Mouse (Mus musculus) stomach, embryonic 14.5 days (tissue): ENCODE results near the gene Fzd10. TPM values are rescaled to one million over a fixed set of nuclear protein-coding genes. Genes with fewer than 3 reads are reported as not detected.
A peak's percentile ranks its signal among the peaks of the same experiment; 100 is the strongest.

Source experiments
- ATAC-seq: fragments of 200-750 bp; cut with Nextera tagmentation; 2 replicates; pipeline ENCODE4 v1.8.0; 2017; ENCODE audit warnings: low read depth, moderate TSS enrichment; ENCODE audit not compliant: insufficient number of reproducible peaks, insufficient read depth, low FRiP score
- H3K27ac ChIP-seq: fragments of 300-500 bp; sonication (generic); 2 replicates; pipeline ENCODE4 v1.5.1; 2014; ENCODE audit warnings: mild to moderate bottlenecking, low read length, moderate library complexity, mixed read lengths
- H3K27me3 ChIP-seq: fragments of 300-500 bp; sonication (generic); 2 replicates; pipeline ENCODE4 v1.6.1; 2014; ENCODE audit warnings: low read length, control low read depth, mixed read lengths; ENCODE audit not compliant: control insufficient read depth, insufficient read depth
- H3K36me3 ChIP-seq: fragments of 300-500 bp; sonication (generic); 2 replicates; pipeline ENCODE4 v1.6.1; 2014; ENCODE audit warnings: mild to moderate bottlenecking, control low read depth, low read length, moderate library complexity, mixed read lengths; ENCODE audit not compliant: control insufficient read depth, insufficient read depth
- H3K4me1 ChIP-seq: fragments of 300-500 bp; sonication (generic); 2 replicates; pipeline ENCODE4 v1.6.1; 2014; ENCODE audit warnings: low read length, control low read depth, mixed read lengths; ENCODE audit not compliant: control insufficient read depth, insufficient read depth
- H3K4me2 ChIP-seq: fragments of 300-500 bp; sonication (generic); replicated peaks from 2 replicates; pipeline ENCODE4 v1.6.1; 2014; ENCODE audit warnings: low read depth, low read length, control low read depth
- H3K4me3 ChIP-seq: fragments of 300-500 bp; sonication (generic); 2 replicates; pipeline ENCODE4 v1.5.1; 2014; ENCODE audit warnings: low read depth, low read length, control low read depth
- H3K9ac ChIP-seq: fragments of 300-500 bp; sonication (generic); replicated peaks from 2 replicates; pipeline ENCODE4 v1.6.1; 2014; ENCODE audit warnings: low read depth, mild to moderate bottlenecking, control low read depth, low read length, moderate library complexity, mixed read lengths
- H3K9me3 ChIP-seq: fragments of 300-500 bp; sonication (generic); 2 replicates; pipeline ENCODE4 v1.6.1; 2016; ENCODE audit warnings: low read depth, low read length, control low read depth; ENCODE audit not compliant: control insufficient read depth
- WGBS: fragments of 180-500 bp; shearing (Covaris S2); extraction: QIAGEN DNeasy Blood & Tissue Kit; methylation state at CpG from one replicate; pipeline ENCODE4 v1.1.7; 2014; 5-methylcytosine and 5-hydroxymethylcytosine counted together
- polyA plus RNA-seq: library from polyadenylated mRNA; unstranded; fragments of >200 nt; fragmentation: Nextera tagmentation; extraction: Ambion mirVana; gene quantifications from 2 replicates; pipeline ENCODE4 v1.2.1, GENCODE M21; 2014

Fzd10 gene
- polyA plus RNA-seq, 1 experiment from 2014 or later: 1.9 TPM

GRCm38 (mm10) chr5:128597381-128597780 is 3.3 kb upstream of the Fzd10 start:
- peaks cover 21% of the 10 kb centered on the region for H3K4me1 ChIP-seq
- 26% methylated on average over 4 of the region's 4 CpGs for WGBS
- H3K4me3 ChIP-seq: no peak overlapping the region
- no peaks in the 10 kb centered on the region for H3K9me3 ChIP-seq
- H3K4me2 ChIP-seq: 0 out of 2 replicates have a peak overlapping the region, but pooled peaks have one; percentile 42
- no peak overlapping the region for H3K27ac ChIP-seq
- no peak for ATAC-seq
- H3K36me3 ChIP-seq: no peaks in the 10 kb centered on the region
- H3K27me3 ChIP-seq: peaks cover 38% of the 10 kb centered on the region
- H3K9ac ChIP-seq: no peak overlapping the region

- no peaks in the 10 kb centered on the region for H3K36me3 ChIP-seq
- peaks cover 21% of the 10 kb centered on the region for H3K4me1 ChIP-seq
- no peaks in the 10 kb centered on the region for H3K9me3 ChIP-seq
- H3K27me3 ChIP-seq: peaks cover 43% of the 10 kb centered on the region
- WGBS: 4% methylated on average over 10 of the region's 10 CpGs
- ATAC-seq: no peak
- no peak overlapping the region for H3K27ac ChIP-seq
- no peak overlapping the region for H3K4me3 ChIP-seq
- H3K4me2 ChIP-seq: 0 out of 2 replicates have a peak overlapping the region, but pooled peaks have one; percentile 95
- H3K9ac ChIP-seq: no peak overlapping the region
Observed at GRCm38 (mm10) chr5:128598191-128598720, 2.4 kb upstream of the Fzd10 start.

- H3K9ac ChIP-seq: no peak overlapping the region
Observed at GRCm38 (mm10) chr5:128598760-128599364, 1.8 kb upstream of the Fzd10 start.

GRCm38 (mm10) chr5:128599365-128600071 is 1.1 kb upstream of the Fzd10 start:
- 0 out of 2 replicates have a peak, but pooled peaks have one; percentile 7 for ATAC-seq
- H3K4me2 ChIP-seq: peak overlapping the region; percentile 95
- H3K27me3 ChIP-seq: peaks cover 43% of the 10 kb centered on the region
- no peak overlapping the region for H3K9ac ChIP-seq
- peak overlapping the region; percentile 55 for H3K4me3 ChIP-seq
- WGBS: 2% methylated on average over 28 of the region's 28 CpGs
- no peaks in the 10 kb centered on the region for H3K9me3 ChIP-seq
- H3K36me3 ChIP-seq: no peaks in the 10 kb centered on the region
- H3K4me1 ChIP-seq: peaks cover 21% of the 10 kb centered on the region
- H3K27ac ChIP-seq: no peak overlapping the region

More at GRCm38 (mm10) chr5:128598760-128599364, 1.8 kb upstream of the Fzd10 start:
- Histone ChIP-seq H3K9me3 (no peaks in the 10 kb centered on the region), H3K4me1 (peaks cover 21% of the 10 kb centered on the region), H3K27ac (no peak overlapping the region), H3K4me3 (peak overlapping the region; percentile 55), H3K27me3 (peaks cover 43% of the 10 kb centered on the region), H3K36me3 (no peaks in the 10 kb centered on the region), H3K4me2 (peak overlapping the region; percentile 95)
- ATAC-seq: no peak
- 2% methylated on average over 20 of the region's 20 CpGs for WGBS

GRCm38 (mm10) chr5:128601036-128602019 is 684 bp downstream of the Fzd10 start:
- Histone ChIP-seq H3K9ac (peak overlapping the region; percentile 38), H3K9me3 (no peaks in the 10 kb centered on the region), H3K36me3 (no peaks in the 10 kb centered on the region), H3K4me3 (peak overlapping the region; percentile 55), H3K4me2 (peak overlapping the region; percentile 95), H3K4me1 (peaks cover 21% of the 10 kb centered on the region), H3K27ac (peak overlapping the region; percentile 61), H3K27me3 (peaks cover 43% of the 10 kb centered on the region)
- under 1% methylated on average over 86 of the region's 87 CpGs for WGBS
- peak; percentile 39 for ATAC-seq

- Histone ChIP-seq H3K4me1 (peaks cover 19% of the 10 kb centered on the region), H3K4me2 (no peak overlapping the region), H3K9ac (no peak overlapping the region), H3K27ac (no peak overlapping the region), H3K27me3 (peaks cover 31% of the 10 kb centered on the region), H3K36me3 (no peaks in the 10 kb centered on the region), H3K4me3 (no peak overlapping the region), H3K9me3 (no peaks in the 10 kb centered on the region)
- no peak for ATAC-seq
- WGBS: 56% methylated on average over 1 of the region's 1 CpGs
Observed at GRCm38 (mm10) chr5:128603693-128604092, 3.0 kb downstream of the Fzd10 start.

GRCm38 (mm10) chr5:128606596-128606995 is 6.0 kb downstream of the Fzd10 start:
- no peak for ATAC-seq
- 0 out of 2 replicates have a peak overlapping the region, but pooled peaks have one; percentile 11 for H3K4me2 ChIP-seq
- WGBS: 9% methylated on average over 14 of the region's 14 CpGs

GRCm38 (mm10) chr5:128609091-128609490 is 8.4 kb downstream of the Fzd10 start:
- no peak overlapping the region for H3K4me3 ChIP-seq
- H3K36me3 ChIP-seq: no peaks in the 10 kb centered on the region
- H3K9ac ChIP-seq: no peak overlapping the region
- H3K4me1 ChIP-seq: 0 out of 2 replicates have a peak, but pooled peaks cover 3% of the 10 kb centered on the region
- no peaks in the 10 kb centered on the region for H3K27me3 ChIP-seq
- ATAC-seq: no peak
- WGBS: 83% methylated on average over 7 of the region's 7 CpGs
- no peak overlapping the region for H3K4me2 ChIP-seq
- H3K9me3 ChIP-seq: no peaks in the 10 kb centered on the region
- no peak overlapping the region for H3K27ac ChIP-seq

More at GRCm38 (mm10) chr5:128606596-128606995, 6.0 kb downstream of the Fzd10 start:
- H3K4me1 ChIP-seq: 0 out of 2 replicates have a peak, but pooled peaks cover 3% of the 10 kb centered on the region
- H3K4me3 ChIP-seq: no peak overlapping the region
- no peak overlapping the region for H3K9ac ChIP-seq
- H3K27ac ChIP-seq: no peak overlapping the region
- H3K9me3 ChIP-seq: no peaks in the 10 kb centered on the region
- no peaks in the 10 kb centered on the region for H3K36me3 ChIP-seq
- peaks cover 13% of the 10 kb centered on the region for H3K27me3 ChIP-seq
